Mouse (Mus musculus) spleen, postnatal 14 days (tissue): ENCODE measurements at regions not wholly inside any gene's neighbourhood (a gene's known extent, or its start where the extent isn't known, plus 50 kb on each side); places are given as distances from the start of the nearest gene placed in this dataset.

Experiments
- DNase-seq, 2 experiments: peaks; one replicate each; pipeline ENCODE4 v3.0.0; 2021 to 2022; ENCODE audit warnings: low spot score in 2 of 2

DNA sequence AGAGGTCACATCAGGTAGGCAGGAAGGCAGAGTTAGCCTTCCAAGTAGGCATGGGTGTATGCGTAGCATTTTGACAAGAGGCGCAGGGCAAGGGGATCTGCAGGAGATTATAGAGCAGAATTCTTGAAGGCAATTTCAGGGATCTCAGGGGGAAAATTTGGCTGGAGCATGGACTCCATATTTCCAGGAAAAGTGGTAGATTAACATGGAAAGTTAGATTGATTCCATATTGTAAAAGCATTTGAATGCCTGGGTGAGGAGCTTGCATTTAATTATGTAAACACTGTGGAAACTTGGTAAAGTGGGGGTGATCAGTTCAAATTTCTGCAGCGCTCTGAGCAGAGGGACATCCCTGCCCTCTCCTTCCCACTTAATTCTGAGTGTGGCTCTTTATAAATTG lies 146.7 kb downstream of the Pax3 start:
- DNase-seq = no peak

DNA sequence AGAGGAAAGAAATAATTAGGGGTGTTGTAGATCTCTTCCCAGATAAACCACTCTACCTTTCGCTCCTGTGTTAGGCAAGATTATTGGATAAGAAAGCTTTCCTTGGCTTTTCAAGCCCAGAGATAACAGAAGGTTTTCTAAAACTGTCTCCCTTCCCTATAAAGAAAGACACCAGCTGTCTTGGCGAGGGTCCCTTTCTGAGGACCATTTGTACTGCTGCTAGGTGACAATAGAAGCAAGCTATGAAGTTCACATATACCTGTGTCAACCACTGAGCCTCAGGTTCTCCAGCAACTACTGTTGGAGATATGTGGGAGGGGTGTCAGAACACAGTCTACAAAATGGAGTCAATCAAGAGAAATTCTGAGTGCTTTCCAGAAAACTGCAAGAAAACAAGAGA lies 164.6 kb downstream of the Pax3 start:
- DNase-seq = no peak

DNA sequence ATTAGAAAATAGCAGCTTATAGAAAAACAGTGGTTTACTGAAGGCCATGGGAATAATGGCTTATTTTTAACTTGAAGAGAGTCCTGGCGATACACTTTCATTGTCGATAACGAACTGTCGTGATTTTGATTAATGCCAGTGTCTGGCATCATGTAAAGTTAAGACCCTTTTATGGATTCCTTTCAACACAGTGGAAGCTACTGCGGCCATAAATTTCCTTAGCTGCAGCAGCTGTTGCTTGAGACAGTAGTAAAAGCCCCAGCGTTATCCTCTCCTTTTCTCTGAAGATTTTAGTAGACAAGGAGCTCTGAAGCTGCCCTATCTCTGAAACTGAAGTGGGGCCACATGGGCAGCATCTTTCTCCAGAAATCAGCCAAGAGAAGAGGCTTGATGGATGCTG lies 175.2 kb downstream of the Pax3 start:
- DNase-seq = no peak

DNA sequence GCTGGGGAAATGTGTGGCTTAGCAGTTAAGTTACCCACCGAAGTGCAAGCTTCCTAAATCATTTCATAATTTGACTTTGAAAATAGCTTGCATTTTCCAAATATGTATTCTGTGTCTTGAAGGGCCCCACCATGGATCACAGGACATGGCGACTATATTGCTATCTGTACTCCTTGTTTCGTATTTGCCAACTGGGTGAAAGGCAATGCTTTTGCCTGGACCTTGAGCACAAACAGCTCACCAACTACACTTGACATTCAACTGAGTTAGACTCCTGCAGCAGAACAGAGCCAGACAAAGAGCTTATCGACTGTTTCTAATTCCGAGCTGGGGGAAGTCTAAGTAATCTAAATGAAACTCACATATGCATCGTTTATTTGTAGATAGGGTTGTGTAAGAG lies 175.9 kb downstream of the Pax3 start:
- DNase-seq = no peak

DNA sequence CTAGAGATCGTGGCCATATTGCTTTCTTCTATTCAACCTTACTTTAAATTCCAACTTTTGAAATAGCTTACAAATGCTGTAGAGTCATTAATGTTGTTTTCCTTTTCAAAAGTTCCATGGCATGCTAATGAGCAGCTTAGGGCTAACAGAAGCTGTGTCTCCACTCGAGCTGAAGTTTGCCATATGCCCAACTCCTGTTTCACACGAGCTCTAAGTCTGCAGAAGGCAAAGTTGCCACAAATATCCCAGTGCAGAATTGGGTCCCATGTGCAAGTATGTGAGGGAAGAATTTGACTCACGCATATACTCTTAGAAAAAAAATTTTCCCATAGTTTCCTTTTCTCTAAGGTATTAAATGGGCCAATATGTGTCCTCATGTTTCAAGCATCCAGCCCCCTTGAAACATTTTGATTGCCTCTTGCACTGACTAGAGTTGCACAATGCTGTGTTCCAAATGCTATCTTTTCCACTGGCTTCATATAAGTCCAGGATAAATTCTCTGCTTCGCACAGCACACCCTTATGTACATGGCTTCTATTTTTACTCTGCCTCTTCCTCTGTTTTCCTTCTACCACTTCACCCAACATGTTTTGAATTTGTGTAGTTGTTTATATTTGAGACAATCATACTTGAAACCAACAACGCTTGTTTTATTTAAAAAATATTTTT lies 178.9 kb downstream of the Pax3 start:
- no peak for DNase-seq

DNA sequence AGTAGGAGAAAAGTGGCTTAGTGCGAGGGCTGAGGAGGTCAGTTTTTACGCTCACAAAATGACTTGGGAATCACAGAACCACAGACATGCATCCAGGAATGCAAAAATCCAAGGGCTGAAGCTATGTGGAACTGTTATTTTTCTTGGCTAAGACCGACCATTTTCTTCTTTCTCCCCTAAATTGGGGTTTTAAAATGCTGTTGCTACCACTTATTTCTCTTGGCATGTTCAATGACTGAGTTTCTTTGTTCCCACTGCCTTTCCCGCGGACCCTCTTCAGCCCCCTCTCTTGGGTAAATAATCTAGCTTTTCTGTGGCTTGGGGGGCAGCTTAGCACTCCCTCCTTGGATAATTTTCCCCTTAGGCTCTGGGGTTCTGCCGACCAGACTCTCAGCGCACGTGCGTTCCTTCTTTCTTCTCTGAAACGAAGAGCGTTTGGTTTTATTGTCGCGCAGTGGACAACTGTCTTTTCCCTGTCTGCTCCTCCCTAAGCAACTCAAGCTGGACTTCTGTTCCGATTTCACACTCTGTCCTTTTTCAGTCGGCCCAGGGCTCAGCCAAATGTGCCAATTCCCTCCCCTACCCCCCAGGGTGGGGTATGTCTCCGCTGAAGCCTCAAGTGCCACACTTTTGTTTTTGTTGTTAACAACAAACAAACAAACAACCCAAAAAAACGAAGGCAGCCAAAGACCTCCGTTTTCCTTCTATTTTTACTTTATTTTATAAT lies 180.2 kb downstream of the Pax3 start:
- no peak for DNase-seq

DNA sequence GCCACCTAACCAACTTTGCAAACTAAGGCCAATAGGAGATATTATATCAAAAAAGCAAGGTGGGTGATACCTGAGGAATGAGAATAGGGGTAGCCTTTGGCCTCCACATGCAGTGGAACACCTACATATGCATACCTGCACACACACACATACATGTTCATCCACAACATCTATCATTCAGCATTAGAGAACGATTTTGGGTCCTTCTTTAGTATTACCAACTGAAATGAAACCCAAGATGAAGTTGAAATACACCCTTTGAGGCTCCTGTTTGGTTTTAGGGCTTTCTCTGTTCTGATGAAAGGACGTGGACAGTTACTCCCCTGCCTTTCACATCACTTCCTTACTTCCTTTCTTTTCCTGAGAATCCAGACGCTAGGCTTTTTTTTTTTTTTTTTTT lies 180.9 kb downstream of the Pax3 start:
- no peak for DNase-seq

DNA sequence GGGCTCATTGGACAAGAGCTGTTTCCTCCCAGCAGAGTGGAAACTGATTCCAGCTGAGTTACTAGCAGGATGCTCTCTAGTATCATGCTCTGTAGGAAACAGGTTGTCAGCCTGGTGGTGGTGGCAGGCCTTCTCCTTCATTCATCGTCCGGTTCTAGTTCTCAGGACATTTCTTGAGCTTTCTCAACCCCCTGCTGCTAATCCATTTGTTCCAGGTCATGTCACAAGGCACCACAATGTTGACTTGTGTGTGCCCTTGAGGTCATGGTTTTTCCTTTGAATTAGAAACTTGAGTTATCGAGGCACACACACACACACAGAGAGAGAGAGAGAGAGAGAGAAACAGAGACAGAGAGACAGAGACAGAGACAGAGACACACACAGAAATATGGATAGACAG lies 183.5 kb downstream of the Pax3 start:
- no peak for DNase-seq

DNA sequence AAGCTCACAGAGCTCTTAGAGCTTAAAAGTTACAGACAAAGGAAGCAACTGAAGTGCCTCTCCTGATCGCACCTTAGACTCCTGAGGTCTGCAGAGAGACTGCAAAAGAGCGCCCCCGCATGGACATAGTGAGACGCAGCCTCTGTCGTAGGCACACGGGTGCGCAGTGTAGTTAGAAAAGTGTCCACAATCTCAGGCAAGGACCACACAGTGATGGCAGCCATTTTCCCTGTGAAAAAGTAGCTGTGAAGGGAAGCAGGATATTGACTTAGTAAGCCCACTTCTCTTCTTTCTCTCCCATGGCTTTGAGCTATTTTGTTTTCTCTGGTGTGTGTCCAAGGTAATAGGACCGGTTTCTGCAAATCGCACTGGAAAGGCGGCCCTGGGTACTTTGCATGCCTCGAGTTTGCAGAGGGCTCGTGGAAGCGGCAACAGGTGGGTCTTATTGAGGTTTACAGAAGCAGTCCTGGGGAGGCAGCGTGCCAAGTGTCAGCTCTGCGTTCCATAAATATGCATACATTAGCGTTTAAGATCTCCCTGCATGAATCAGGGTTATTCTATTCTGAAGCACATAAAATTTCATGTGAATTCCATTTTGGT lies 188.0 kb downstream of the Pax3 start:
- DNase-seq = no peak

DNA sequence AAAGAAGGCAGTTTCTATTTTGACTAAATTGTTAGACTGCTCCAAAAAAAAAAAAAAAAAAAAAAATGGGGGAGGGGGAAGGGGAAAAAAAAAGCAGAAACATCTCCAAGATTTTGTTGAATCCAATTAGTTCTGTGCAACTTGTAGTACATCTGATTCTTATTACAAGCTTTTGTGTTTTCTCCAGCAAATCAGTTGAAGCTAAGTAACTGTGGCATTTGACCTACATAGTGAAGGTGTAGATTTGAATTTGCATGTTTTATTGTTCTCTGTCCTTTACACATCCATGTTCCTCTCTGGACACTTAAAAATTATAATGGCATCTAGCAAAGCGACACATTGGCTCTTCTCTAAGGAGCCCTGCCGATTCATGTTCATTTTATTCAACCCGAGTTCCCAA lies 192.6 kb downstream of the Pax3 start:
- DNase-seq = no peak

DNA sequence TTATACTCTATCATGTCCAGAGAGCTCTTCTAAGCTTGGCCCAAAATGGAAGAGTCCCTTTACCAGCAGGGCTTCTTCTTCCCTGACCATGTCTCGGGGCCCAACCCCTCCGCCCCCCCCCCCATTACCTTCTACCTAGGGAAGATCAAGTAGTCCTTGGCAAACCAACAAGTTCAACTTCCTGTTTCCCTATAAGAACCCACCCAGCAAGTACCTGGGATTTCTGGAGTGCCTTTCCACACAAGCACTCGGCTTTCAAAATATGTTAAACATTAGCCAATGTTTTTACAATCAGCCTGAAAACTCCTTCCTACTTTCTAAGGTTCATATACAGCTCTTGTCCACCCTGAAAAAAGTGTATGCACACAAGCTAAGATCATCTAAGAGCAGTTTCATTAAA lies 198.2 kb downstream of the Pax3 start:
- DNase-seq = no peak

DNA sequence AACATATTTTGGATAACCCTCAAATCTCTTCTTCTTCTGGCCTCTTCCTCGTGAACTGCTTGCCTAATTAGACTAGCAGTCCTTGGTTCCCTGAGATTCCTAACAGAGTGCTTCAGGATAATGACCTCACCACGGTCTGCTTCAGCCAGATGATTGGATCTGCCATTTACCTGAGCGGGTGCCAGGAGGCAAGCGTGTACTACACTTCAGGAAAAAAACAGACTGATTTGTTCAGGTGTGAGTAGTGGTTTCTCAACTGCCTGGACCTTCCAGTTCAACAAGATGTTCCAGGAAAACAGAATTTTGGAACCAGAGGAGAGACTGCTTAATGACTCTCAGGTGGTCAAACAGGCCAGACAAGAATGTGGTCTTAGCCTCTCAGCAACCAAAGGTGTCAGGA lies 215.4 kb downstream of the Pax3 start:
- no peak for DNase-seq

DNA sequence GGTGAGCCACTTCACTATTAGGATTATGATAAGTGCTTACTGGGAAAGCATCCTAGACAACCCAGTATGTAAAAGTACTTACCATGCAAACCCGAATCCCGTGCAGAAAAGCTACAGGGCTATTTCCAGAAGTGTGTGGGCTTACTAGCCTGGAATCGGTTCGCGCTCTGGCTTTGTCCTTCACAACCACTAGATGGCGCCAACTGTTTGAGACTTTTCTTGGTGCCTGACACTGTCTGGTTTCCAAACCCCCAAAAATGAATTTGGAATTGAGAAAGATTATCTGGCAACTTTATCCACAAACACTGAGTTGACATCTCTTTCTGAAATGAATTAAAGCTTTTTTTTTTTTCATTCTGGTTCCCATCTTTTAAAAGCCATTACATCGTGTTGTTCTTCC lies 218.2 kb downstream of the Pax3 start:
- DNase-seq = peak in 1 of 2 experiments; percentile 11

DNA sequence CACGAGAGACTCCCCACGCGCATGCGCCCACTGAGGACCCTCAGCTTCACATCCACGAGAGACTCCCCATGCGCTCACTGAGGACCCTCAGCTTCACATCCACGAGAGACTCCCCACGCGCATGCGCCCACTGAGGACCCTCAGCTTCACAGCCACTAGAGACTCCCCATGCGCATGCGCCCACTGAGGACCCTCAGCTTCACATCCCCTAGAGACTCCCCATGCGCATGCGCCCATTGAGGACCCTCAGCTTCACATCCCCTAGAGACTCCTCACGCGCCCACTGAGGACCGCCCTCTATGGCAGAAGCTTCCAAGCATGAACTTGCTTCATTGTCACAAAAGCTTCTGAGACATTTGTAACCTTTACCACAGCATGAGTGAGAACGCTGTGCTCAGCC lies 221.0 kb downstream of the Pax3 start:
- no peak for DNase-seq

DNA sequence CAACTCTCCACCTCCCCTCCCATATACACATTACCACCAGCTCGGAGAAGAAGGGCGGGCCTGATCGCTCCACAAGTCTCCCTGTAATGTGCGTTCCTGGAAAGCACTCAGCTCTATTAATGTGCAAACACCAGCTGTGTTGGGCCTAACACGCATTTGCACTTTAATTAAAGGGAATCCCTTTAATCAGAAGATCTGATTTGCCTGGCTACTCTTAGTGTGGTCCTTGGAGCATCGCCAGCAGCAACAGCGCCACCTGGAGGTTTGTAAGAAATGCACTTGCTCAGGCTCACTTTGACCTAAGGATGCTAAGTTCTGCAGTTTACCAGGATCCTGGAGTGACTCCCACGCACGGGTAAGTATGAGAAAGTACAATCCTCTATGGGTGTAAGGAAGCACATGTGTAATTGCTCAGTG lies 224.6 kb downstream of the Pax3 start:
- DNase-seq = no peak

DNA sequence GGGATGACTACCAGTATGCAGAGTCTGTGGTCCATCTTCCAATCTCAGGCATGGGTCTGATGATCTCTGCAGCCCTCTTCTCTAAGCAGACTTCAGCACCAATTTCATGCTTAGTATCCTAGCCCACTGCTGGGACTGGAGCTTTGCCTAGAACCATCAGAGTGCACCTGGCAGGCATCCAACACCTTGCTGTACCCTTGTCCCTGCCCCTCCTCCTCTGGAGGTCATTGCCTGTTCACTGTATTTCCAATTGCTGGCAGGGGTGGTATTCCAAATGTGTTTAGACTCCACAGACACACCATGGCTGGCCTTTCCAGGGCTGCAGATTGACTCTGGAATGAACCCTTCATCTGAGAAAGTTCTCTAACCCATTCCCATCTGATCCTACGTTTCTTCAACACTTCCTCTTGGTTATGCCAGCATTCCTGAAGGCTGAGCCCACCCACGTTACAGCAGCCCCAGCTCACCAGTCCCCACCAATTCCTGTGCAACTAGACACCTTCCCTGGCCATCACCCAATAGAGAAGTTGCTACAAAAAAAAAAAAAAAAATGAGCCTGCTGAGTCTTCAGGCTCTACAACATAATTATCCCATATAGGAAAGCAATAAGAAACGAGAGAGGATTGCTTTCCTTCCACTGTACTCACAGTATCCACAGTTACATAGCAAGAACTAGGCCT lies 232.1 kb downstream of the Pax3 start:
- no peak for DNase-seq

DNA sequence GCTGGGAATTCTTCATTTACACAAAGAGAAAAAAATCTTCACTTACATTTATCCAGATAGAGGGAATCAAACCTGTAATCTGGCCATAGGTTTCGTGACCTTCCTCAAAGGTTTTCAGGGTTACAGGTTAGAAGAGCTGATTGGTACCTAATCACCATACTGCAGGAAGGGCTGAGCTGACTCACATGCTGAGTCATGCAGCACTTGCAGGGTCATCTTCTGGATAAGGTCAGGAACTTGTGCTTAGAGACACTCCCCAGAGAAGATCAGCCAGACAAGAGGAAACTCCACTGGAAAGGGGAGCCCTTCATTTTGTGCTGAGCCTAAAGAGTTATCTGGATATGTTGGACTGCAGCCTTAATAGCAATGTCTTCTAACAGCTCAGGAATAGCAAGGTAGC lies 237.6 kb downstream of the Pax3 start:
- no peak for DNase-seq

DNA sequence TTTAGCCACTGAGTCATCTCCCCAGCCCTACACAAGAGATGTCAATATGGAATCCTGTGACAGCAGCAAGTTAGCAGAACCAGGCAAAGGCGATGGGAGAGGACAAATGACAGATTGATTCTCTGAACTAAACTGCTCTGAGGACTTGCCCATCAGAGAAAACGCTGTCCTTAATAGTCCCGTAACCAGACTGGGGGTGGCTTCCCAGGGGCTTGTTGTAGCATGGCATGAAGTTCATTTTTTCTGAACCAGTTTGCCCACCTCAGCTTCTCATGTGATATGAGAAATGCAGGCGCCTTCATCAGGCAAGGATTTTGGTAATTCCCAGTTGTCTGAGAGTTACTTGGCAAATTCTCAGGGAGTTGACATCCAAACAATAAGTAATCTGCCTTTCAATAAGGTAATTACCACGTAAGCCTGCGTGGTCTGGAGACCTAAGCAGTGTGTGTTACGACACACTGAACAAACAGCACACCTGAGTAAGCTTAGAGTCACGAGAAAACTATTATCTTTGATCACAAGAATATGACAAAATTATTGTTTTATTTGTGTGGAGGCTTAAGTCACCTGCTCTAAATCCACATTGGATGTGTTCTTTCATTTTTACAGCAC lies 239.7 kb downstream of the Pax3 start:
- no peak for DNase-seq

DNA sequence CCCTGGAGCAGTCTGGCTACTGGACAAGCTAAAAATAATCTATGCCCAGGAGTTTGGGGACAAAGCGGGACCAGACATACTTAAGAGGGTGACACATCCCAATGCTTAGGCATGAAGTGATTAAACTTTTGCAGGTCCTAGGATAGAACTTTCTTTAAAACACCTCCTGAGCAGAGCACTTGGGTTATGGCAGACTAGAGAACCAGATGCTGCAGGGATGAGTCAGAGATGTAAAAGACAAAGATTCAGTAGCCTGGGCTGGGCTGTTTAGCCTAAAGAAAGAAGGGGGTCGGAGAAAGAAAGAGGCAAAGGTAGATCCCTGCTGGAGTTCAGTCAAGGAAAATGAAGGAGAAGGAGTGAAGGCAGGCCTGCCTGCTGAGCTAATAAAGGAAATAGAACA lies 249.0 kb downstream of the Pax3 start:
- DNase-seq = no peak

DNA sequence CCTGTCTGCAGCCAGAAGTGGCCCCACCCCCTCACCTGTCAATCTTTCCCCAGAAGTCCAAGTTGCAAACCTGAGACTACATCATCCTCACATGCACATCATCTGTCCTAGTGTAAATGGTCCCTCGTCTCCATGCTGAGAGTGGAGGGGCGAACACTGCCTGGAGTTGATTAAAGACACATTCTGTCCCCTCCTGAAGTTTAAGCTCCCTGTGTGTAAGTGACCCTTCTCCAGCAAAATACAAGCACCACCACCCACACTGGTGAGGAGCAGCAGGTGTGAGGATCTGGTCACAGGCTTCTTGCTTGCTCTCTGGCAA lies 252.6 kb downstream of the Pax3 start:
- no peak for DNase-seq

DNA sequence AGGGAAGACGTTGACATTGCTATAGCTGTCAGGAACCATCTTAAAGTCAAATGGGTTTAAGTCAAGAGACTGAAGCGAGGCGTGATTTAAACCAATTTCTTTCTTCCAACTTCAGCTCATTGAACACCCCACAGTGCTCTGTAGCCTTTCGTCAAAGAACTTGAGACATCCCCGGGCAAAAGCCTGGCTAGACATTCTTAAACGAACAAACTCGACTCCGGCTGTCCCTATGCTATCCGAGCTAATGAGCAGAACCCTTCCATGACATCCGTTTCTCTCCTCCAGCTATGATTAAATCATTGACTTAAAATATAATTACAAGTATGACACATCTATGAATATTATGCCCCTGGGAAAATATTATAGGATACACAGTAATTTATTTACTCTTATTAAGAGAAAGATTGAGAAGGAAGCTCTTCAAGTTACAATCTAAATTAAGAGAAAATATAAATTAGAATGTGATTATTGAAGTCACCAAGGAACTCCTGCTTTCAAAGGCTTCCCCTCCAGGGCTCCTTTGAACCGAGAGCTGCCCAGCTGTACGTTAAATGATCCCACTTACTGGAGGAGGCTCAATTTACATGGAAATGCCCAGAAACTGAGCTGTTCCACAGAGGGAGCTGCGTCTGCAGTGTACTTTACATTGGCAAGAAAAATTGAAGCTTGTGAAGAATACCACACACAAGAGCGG lies 253.2 kb downstream of the Pax3 start:
- DNase-seq = no peak

DNA sequence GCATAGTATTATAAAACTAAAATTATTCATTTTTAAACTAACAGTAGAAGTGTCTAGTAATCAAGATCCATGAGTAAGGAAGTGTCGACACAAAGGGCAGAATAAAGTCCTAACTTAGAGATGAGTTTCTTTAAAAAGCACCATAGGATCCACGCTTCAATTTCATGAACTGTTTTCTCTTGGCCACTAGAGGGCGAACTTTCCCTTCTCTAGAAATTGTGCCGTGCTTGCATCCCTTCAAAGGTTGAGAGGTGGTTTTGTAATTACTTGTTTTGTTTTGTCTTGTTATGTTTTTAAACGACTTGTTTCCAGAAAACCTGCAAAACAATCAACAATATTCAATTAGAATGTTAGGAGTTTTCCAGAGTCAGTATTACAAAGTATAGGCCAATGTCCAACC lies 253.8 kb downstream of the Pax3 start:
- no peak for DNase-seq
